Mouse (Mus musculus) ES-Bruce4 (cell line): Measurements from ENCODE around the gene Morf4l2. TPM values are rescaled to one million over a fixed set of nuclear protein-coding genes. Genes with fewer than 3 reads are reported as not detected.
"Not testable (repeated sequence)": the region's sequence is repeated elsewhere in the genome, so short reads cannot be mapped to it uniquely, and the experiment has no call there.

Experiments
- H3K27ac ChIP-seq: 2 replicates; pipeline ENCODE4 v1.5.1; 2012; ENCODE audit warnings: low read length, inconsistent platforms; ENCODE audit not compliant: insufficient read depth
- H3K27me3 ChIP-seq: 2 replicates; pipeline ENCODE4 v1.6.1; 2012; ENCODE audit warnings: mild to moderate bottlenecking, low read length, inconsistent platforms; ENCODE audit not compliant: control insufficient read depth, poor library complexity, insufficient read depth, severe bottlenecking
- H3K36me3 ChIP-seq: 2 replicates; pipeline ENCODE4 v1.6.1; 2012; ENCODE audit warnings: inconsistent platforms, mild to moderate bottlenecking, low read length, moderate library complexity; ENCODE audit not compliant: control insufficient read depth, poor library complexity, insufficient read depth, severe bottlenecking
- H3K4me1 ChIP-seq: one replicate; pipeline ENCODE4 v1.8.1; 2011; ENCODE audit warnings: low read length; ENCODE audit not compliant: control insufficient read depth, insufficient read depth
- H3K4me3 ChIP-seq: 2 replicates; pipeline ENCODE4 v1.5.1; 2011; ENCODE audit warnings: low read depth, mild to moderate bottlenecking, low read length
- H3K9ac ChIP-seq: 2 replicates; pipeline ENCODE4 v1.6.1; 2012; ENCODE audit warnings: low read depth, mild to moderate bottlenecking, inconsistent platforms; ENCODE audit not compliant: poor library complexity, severe bottlenecking
- H3K9me3 ChIP-seq: replicated peaks from 2 replicates; pipeline ENCODE4 v1.6.1; 2012; ENCODE audit warnings: mild to moderate bottlenecking, low read length, inconsistent platforms; ENCODE audit not compliant: control insufficient read depth, poor library complexity, insufficient read depth, severe bottlenecking
- CTCF ChIP-seq: IDR thresholded peaks from one replicate; pipeline ENCODE4 v1.8.1; 2011; ENCODE audit warnings: low read depth, low read length
- EP300 ChIP-seq: IDR thresholded peaks from 2 replicates; pipeline ENCODE4 v1.6.1; 2011; ENCODE audit warnings: low read depth, low read length; ENCODE audit not compliant: insufficient read depth
- POLR2A ChIP-seq: IDR thresholded peaks from one replicate; pipeline ENCODE4 v1.8.1; 2011; ENCODE audit warnings: low read length; ENCODE audit not compliant: insufficient read depth
- polyA plus RNA-seq: library from polyadenylated mRNA; stranded (reverse); fragments of >200 nt; gene quantifications from 2 replicates; pipeline ENCODE4 v1.2.4, GENCODE M21; 2011; ENCODE audit warnings: low read depth; ENCODE audit not compliant: missing spikeins, insufficient read depth, insufficient read length

The Morf4l2 gene
- polyA plus RNA-seq, 1 experiment = 797 TPM

- TF ChIP-seq EP300 = no peak
- TF ChIP-seq CTCF = no peak
- no peak for TF ChIP-seq POLR2A
- no peaks in the 10 kb centered on the region for H3K27me3 ChIP-seq
- peak overlapping the region; percentile 95 for H3K9ac ChIP-seq
- H3K4me1 ChIP-seq = peaks cover 2% of the 10 kb centered on the region
- no peaks in the 10 kb centered on the region for H3K9me3 ChIP-seq
- H3K36me3 ChIP-seq = peaks cover 11% of the 10 kb centered on the region
- H3K4me3 ChIP-seq = peak overlapping the region; percentile 100
- H3K27ac ChIP-seq = peak overlapping the region; percentile 88
Measured at GRCm38 (mm10) chrX:136741651-136742201, 1.8 kb downstream of the Morf4l2 start.

- H3K9ac ChIP-seq = peak overlapping the region; percentile 95
- no peaks in the 10 kb centered on the region for H3K27me3 ChIP-seq
- peaks cover 2% of the 10 kb centered on the region for H3K4me1 ChIP-seq
- 0 out of 2 replicates have a peak, but pooled peaks have one; percentile 28 for TF ChIP-seq EP300
- TF ChIP-seq POLR2A = peak; percentile 72
- no peak for TF ChIP-seq CTCF
- peaks cover 14% of the 10 kb centered on the region for H3K36me3 ChIP-seq
- H3K4me3 ChIP-seq = peak overlapping the region; percentile 96
- peak overlapping the region; percentile 86 for H3K27ac ChIP-seq
- H3K9me3 ChIP-seq = no peaks in the 10 kb centered on the region
Measured at GRCm38 (mm10) chrX:136740791-136741650, 2.5 kb downstream of the Morf4l2 start.

GRCm38 (mm10) chrX:136740087-136740790, 3.3 kb downstream of the Morf4l2 start:
- peaks cover 2% of the 10 kb centered on the region for H3K4me1 ChIP-seq
- H3K9ac ChIP-seq = peak overlapping the region; percentile 93
- H3K27ac ChIP-seq = peak overlapping the region; percentile 44; the same call in 1 of the 2 replicates
- H3K36me3 ChIP-seq = peaks cover 16% of the 10 kb centered on the region
- H3K9me3 ChIP-seq = no peaks in the 10 kb centered on the region
- peak overlapping the region; percentile 96 for H3K4me3 ChIP-seq
- no peaks in the 10 kb centered on the region for H3K27me3 ChIP-seq
- no peak for TF ChIP-seq POLR2A
- TF ChIP-seq EP300 = no peak
- TF ChIP-seq CTCF = no peak

- TF ChIP-seq CTCF (no peak), EP300 (no peak), POLR2A (no peak)
- Histone ChIP-seq H3K27ac (no peak overlapping the region), H3K27me3 (no peaks in the 10 kb centered on the region), H3K36me3 (peaks cover 9% of the 10 kb centered on the region), H3K4me3 (no peak overlapping the region), H3K9ac (no peak overlapping the region), H3K9me3 (no peaks in the 10 kb centered on the region), H3K4me1 (no peaks in the 10 kb centered on the region)
Measured at GRCm38 (mm10) chrX:136732016-136732415, 11.5 kb downstream of the Morf4l2 start.

GRCm38 (mm10) chrX:136714742-136715474, 28.6 kb downstream of the Morf4l2 start:
- not testable (repeated sequence) for H3K27ac ChIP-seq, H3K4me3 ChIP-seq, H3K4me1 ChIP-seq, H3K36me3 ChIP-seq, H3K9ac ChIP-seq, H3K27me3 ChIP-seq, H3K9me3 ChIP-seq
